Mouse (Mus musculus) spleen, adult 10 weeks (tissue): Measurements from ENCODE around the gene Mapk13. TPM values are rescaled to one million over a fixed set of nuclear protein-coding genes. Genes with fewer than 3 reads are reported as not detected.

Experiments used
- polyA plus RNA-seq: library from polyadenylated mRNA; stranded (reverse); fragments of 350-450 nt; fragmentation: Illumina TruSeq; extraction: RNeasy Lipid Tissue Mini Kit (QIAGEN cat#74804); gene quantifications from one replicate; pipeline ENCODE4 v1.2.3, GENCODE M21; 2015; ENCODE audit warnings: low replicate concordance; ENCODE audit not compliant: insufficient read depth

Gene Mapk13
- 1.0 TPM for polyA plus RNA-seq

DNA sequence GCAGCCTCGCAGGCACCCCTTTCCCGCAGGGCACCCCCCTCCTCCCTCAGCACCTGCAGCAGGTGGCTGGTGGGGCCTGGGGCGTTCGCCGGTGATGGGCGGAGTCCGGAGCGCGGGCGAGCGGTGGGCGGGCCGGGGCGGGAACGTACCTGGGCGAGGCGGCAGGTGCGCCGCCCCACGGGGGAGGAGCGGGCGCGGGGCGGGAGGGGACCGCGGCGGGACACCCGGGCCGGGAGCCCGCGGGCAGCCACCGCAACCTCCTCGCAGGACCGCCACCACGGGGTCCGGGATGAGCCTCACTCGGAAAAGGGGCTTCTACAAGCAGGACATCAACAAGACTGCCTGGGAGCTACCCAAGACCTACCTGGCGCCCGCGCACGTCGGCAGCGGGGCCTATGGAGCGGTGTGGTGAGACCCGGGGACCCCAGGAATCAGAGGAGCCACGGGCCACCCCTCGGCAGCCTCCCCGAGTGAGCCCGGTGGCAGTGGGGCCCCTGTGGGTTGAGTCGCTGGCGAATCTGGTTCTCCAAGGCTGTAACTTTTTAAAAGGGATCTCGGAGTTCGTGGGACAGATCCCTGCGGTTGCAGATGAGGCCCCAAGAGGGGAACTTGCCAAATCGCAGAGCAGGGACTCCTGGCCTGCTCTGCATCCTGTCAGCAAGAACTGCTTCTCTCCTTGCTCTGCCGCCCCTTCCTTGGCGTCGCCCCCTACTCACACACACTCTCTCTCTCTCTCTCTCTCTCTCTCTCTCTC is at the start of gene Mapk13:
Mapk13 (plus strand) TSS at position 177 of the 754 bp plus-strand sequence.

DNA sequence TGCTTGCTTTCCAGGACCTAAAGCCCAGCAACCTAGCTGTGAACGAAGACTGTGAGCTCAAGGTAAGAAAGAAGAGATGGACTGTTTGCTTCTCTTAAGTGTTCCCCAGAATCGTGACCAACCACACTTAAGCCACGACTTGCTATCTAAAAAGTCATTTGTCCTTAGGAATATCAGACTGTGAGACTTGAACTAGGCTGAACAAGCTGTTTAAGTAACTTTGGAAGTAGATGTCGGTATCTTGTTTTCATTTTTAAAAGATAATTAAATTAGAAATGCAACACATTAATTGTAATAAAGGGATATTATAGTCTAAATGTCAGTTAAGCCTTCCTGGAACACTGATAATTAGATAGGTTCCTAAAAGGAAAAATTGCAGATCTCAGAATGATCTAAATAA is 43.3 kb upstream of the Mapk13 start, which contains the start of gene AC170998.1:
AC170998.1 (plus strand) TSS at position 301 of the 400 bp plus-strand sequence.

DNA sequence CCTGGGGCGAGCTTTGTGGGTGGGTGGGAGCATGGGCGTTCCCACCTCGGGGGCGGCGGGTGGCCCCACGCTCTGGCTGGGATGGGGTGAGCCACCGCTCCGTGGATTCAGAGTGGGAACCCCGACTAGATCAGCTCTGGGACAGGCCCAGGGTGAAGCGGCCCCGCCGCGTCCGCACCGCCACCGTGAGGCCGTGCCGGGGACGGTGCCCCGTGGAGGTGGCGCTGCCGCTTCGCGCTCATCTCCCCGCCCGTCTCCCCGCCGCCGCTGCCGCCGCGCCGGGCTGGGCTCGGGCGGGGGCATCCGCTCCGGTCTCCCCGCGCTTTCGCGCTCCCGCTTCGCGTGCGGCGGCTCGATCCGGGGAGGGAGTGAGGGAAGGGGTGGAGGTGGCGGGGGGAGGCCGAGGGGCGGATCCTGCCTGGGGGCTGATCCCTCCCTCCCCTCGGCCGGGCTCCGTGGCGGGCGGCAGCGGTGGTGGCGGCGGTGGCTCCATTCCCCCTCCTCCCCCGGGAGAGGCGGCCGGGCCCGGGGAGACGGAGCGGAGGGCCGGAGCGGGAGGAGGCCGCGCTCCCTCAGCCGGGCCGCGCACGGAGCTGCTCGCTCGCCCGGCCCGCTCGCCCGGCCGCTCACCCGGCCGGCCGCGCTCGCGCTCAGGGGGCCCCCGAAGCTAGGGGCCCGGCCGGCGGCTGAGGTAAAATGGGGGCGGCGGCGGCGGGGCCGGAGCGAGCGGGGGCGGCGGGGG is 31.7 kb downstream of the Mapk13 start, which contains the start of gene Brpf3:
Brpf3 (plus strand) TSS at position 420 of the 742 bp plus-strand sequence.

Other genes starting within 250 kb of the Mapk13 start
- 0.37 TPM for gene Armc12, start 238.5 kb upstream of the Mapk13 start, polyA plus RNA-seq
- gene Clpsl2, start 219.9 kb upstream of the Mapk13 start, polyA plus RNA-seq = not detected
- 5.0 TPM for gene Clps, start 208.5 kb upstream of the Mapk13 start, polyA plus RNA-seq
- not detected for gene Lhfpl5, start 193.7 kb upstream of the Mapk13 start, polyA plus RNA-seq
- 186 TPM for gene Srpk1, start 146.6 kb upstream of the Mapk13 start, polyA plus RNA-seq
- gene Slc26a8, start 79.1 kb upstream of the Mapk13 start, polyA plus RNA-seq = 0.84 TPM
- 178 TPM for gene Mapk14, start 78.0 kb upstream of the Mapk13 start, polyA plus RNA-seq
- gene AC170998.1, start 43.2 kb upstream of the Mapk13 start, polyA plus RNA-seq = 3.3 TPM
- gene Brpf3, start 31.8 kb downstream of the Mapk13 start, polyA plus RNA-seq = 44.6 TPM
- gene Pnpla1, start 89.1 kb downstream of the Mapk13 start, polyA plus RNA-seq = not detected
- 0.88 TPM for gene 4930539E08Rik, start 146.0 kb downstream of the Mapk13 start, polyA plus RNA-seq
- not detected for gene Pxt1, start 174.5 kb downstream of the Mapk13 start, polyA plus RNA-seq
- gene Kctd20, start 182.7 kb downstream of the Mapk13 start, polyA plus RNA-seq = 83.5 TPM
- 302 TPM for gene Stk38, start 238.7 kb downstream of the Mapk13 start, polyA plus RNA-seq